Mouse (Mus musculus) cerebellum, adult 18-20 months (tissue): ENCODE measurements at regions not wholly inside any gene's neighbourhood (a gene's known extent, or its start where the extent isn't known, plus 50 kb on each side); places are given as distances from the start of the nearest gene placed in this dataset.
"Not testable (repeated sequence)": the region's sequence is repeated elsewhere in the genome, so short reads cannot be mapped to it uniquely, and the experiment has no call there.

Source experiments
- DNase-seq, 2 experiments: peaks; one replicate each; pipeline ENCODE4 v3.0.0; 2021

DNA sequence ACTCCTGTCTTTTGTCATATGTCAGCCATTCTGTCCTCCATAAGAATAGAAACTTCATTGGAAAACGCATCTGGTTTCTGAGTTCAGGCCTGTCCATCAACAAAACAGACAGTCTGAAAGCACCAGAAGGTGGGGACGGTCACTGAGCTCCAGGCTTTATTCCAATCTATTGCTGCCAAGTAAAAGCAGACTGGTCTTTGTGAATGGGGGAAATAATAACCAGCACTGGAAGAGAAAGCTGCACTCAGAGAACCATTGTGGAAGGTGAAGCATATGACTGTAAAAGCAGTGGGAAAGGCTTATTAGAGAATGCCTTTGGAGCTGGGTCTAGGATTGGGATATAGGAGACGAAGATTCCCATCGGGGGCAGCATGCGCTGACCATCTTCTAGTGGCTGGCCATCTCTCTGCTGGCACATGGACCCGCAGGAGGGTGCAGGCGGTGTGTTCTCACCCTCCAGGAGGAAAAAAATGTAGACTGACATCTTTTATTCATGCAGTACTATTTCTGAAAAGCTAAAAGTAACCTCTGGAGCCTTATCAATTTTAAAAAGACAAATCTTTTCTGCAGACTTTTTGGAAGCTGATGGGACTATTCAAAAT lies 1638.0 kb downstream of the Car8 start:
- no peak for DNase-seq

GRCm38 (mm10) chr4:6596321-6596720 lies 1642.5 kb downstream of the Car8 start:
- DNase-seq, result no peak

- not testable (repeated sequence) for DNase-seq
Observed at GRCm38 (mm10) chr4:6592890-6593289, 1646.0 kb downstream of the Car8 start.

- peak; percentile 6 to 34 for DNase-seq
Observed at GRCm38 (mm10) chr4:6561604-6562357, 1677.1 kb downstream of the Car8 start.

GRCm38 (mm10) chr4:6539626-6540025 lies 1699.2 kb downstream of the Car8 start:
- DNase-seq, result no peak

GRCm38 (mm10) chr4:6532441-6532840 lies 1706.4 kb downstream of the Car8 start:
- no peak for DNase-seq

GRCm38 (mm10) chr4:6517626-6518025 lies 1721.2 kb downstream of the Car8 start:
- DNase-seq, result no peak

DNA sequence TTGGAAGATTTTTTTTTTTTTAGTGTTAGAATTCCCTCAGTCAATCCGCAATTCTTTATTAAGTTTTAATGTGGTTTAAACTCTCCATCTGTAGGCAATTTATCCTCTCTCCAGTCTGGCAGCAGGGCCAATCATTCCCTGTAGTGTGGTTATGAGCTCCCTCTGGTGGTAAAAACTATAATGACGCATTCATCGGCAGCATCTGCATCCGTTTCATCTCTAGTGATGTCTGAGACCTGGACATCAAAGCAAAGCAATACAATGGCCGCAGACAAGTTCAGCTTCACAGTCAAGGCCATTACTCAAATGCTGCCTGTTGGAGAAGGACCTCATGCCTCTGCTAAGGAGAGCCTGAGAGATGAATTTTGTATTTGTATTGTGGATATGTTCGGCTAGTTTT lies 1721.7 kb upstream of the Impad1 start:
- DNase-seq, result peak; percentile 81 to 82

- DNase-seq, result no peak
Observed at GRCm38 (mm10) chr4:6513635-6514034, 1720.5 kb upstream of the Impad1 start.

DNA sequence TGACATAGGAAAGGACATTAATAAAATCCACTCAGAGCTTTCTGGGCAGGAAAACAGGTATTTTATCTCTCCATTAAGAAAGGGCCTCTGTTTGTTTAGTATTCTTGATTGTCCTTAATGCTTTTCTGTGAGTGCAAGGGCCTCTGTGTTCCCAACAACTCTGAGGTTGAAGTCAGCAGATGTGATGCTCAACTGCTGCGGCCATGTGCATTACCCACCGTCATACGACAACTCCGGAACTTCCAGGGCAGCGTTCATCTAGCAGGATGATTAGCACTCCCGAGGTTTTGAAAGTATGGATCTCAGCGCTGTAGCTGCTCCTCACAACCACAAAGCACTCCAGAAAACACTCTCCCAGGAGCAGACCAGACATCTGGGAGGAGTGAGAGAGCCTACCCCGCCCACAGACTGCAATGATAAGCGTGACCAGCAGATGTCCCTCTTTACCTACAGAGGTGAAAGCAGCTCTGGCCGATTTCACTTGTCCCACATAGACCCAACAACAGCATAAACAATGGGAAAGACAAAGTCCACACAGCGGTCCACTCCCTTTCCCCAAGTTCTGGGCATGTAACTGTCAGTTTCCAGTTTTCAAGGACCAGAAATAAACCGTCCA lies 1719.7 kb upstream of the Impad1 start:
- peak; percentile 78 to 84 for DNase-seq

- no peak for DNase-seq
Observed at GRCm38 (mm10) chr4:6508091-6508490, 1714.9 kb upstream of the Impad1 start.
